Mouse (Mus musculus) E14TG2a.4 (cell line): Measurements from ENCODE around the gene Hspd1.

ENCODE experiments used
- CTCF ChIP-seq: conservative IDR thresholded peaks from 2 replicates; pipeline ENCODE4 v1.5.1; 2014; ENCODE audit warnings: low read length
- NANOG ChIP-seq: IDR thresholded peaks from 2 replicates; pipeline ENCODE4 v1.6.1; 2014; ENCODE audit warnings: borderline replicate concordance, low read length, mixed read lengths

DNA sequence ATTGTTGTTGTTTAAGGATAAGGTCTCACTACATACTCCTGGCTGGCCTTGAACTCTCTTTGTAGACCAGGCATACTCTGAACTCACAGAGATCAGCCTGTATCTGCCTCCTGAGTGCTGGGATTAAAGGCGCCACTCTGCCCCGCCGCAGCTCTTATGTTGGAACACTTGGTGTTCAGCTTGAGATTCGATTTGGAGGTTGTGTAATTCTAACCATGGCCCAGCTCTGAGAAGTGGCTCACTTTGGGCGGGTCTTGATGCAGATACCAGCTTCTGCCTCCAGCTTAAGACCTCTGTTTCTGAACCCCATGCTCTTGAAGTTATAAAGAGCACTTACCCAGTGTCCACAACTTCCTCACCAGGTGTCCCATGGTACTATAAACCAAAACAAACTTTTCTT lies 41.7 kb upstream of the Hspd1 start:
- TF ChIP-seq CTCF: no peak
- TF ChIP-seq NANOG: no peak
